Mouse (Mus musculus) adrenal gland, postnatal 36 days (tissue): ENCODE data around the gene Lpcat3. TPM values are rescaled to one million over a fixed set of nuclear protein-coding genes. Genes with fewer than 3 reads are reported as not detected.
"Not testable (repeated sequence)": the region's sequence is repeated elsewhere in the genome, so short reads cannot be mapped to it uniquely, and the experiment has no call there.

ENCODE experiments used
- DNase-seq, 2 experiments: peaks; one replicate each; pipeline ENCODE4 v3.0.0; 2021; ENCODE audit warnings: mixed read lengths in 1 of 2
- long read RNA-seq, 2 experiments: library from polyadenylated mRNA; stranded (forward); transcript quantifications; one replicate each; pipeline ENCODE4 v2.0.0; 2021; ENCODE audit warnings: borderline sequencing depth in 2 of 2
- total RNA-seq, 2 experiments: library from RNA; stranded (reverse); gene quantifications; 2 replicates each; pipeline ENCODE4 v1.2.3; 2021

Lpcat3 gene
- 100 to 1,000 TPM in 1 of 2 experiments, 10 to 100 TPM in 1; 77.0 to 113 TPM for total RNA-seq
- long read RNA-seq, experiment 1, transcript Lpcat3-201 (13 exons, 2,281 nt) = major isoform, 141 of 155 reads
- long read RNA-seq, experiment 1, partial matches to known transcripts = 4 of 155 reads
- long read RNA-seq, experiment 1, other reads (novel, unspliced or antisense) = 10 of 155 reads
- long read RNA-seq, experiment 2, transcript Lpcat3-201 (13 exons, 2,281 nt) = major isoform, 55 of 56 reads
- long read RNA-seq, experiment 2, partial matches to known transcripts = 0 of 56 reads
- long read RNA-seq, experiment 2, other reads (novel, unspliced or antisense) = 1 of 56 reads

- DNase-seq = peak; percentile 100
Measured at GRCm38 (mm10) chr6:124662477-124663423, at the start of gene Lpcat3. Lpcat3 (plus strand) TSS chr6:124663027.

GRCm38 (mm10) chr6:124625612-124626011 is 37.2 kb upstream of the Lpcat3 start:
- DNase-seq = no peak

- DNase-seq = not testable (repeated sequence)
Measured at GRCm38 (mm10) chr6:124626184-124626583, 36.6 kb upstream of the Lpcat3 start.

- no peak for DNase-seq
Measured at GRCm38 (mm10) chr6:124630763-124631162, 32.1 kb upstream of the Lpcat3 start.

- DNase-seq = not testable (repeated sequence)
Measured at GRCm38 (mm10) chr6:124635985-124636384, 26.8 kb upstream of the Lpcat3 start, which contains the start of gene C1s2. C1s2 (minus strand) TSS chr6:124636085.

GRCm38 (mm10) chr6:124636858-124637460 is 25.9 kb upstream of the Lpcat3 start:
- peak in 1 of 2 experiments; percentile 51 for DNase-seq

- DNase-seq = peak in 1 of 2 experiments; percentile 46
Measured at GRCm38 (mm10) chr6:124640041-124640440, 22.8 kb upstream of the Lpcat3 start.

- DNase-seq = peak; percentile 82 to 85
Measured at GRCm38 (mm10) chr6:124640997-124641396, 21.8 kb upstream of the Lpcat3 start.

- DNase-seq = no peak
Measured at GRCm38 (mm10) chr6:124646394-124646793, 16.4 kb upstream of the Lpcat3 start.

GRCm38 (mm10) chr6:124655893-124656292 is 6.9 kb upstream of the Lpcat3 start:
- no peak for DNase-seq

GRCm38 (mm10) chr6:124658067-124658466 is 4.8 kb upstream of the Lpcat3 start:
- DNase-seq = no peak

GRCm38 (mm10) chr6:124661156-124661806 is 1.5 kb upstream of the Lpcat3 start:
- DNase-seq = no peak

GRCm38 (mm10) chr6:124661995-124662394 is 832 bp upstream of the Lpcat3 start:
- no peak for DNase-seq

GRCm38 (mm10) chr6:124663424-124663795 is 583 bp downstream of the Lpcat3 start:
- DNase-seq = no peak

GRCm38 (mm10) chr6:124664256-124664655 is 1.4 kb downstream of the Lpcat3 start:
- no peak for DNase-seq

- DNase-seq = no peak
Measured at GRCm38 (mm10) chr6:124665011-124665410, 2.2 kb downstream of the Lpcat3 start.

- DNase-seq = no peak
Measured at GRCm38 (mm10) chr6:124669234-124669859, 6.5 kb downstream of the Lpcat3 start.

GRCm38 (mm10) chr6:124670281-124670900 is 7.6 kb downstream of the Lpcat3 start:
- DNase-seq = no peak

GRCm38 (mm10) chr6:124672100-124672499 is 9.3 kb downstream of the Lpcat3 start:
- DNase-seq = no peak

- peak in 1 of 2 experiments; percentile 46 for DNase-seq
Measured at GRCm38 (mm10) chr6:124673619-124674018, 10.8 kb downstream of the Lpcat3 start.

GRCm38 (mm10) chr6:124674591-124674990 is 11.8 kb downstream of the Lpcat3 start:
- DNase-seq = no peak
